Mouse (Mus musculus) mature B cell (primary cell): ENCODE measurements around the gene Tectb.
"Not testable (repeated sequence)": the region's sequence is repeated elsewhere in the genome, so short reads cannot be mapped to it uniquely, and the experiment has no call there.

Experiments
- in situ Hi-C: fragments of 300-500 bp; cut with MboI; formaldehyde crosslinking; loops from 2 replicates; pipeline ENCODE4 v1.14.3; 2019

The Tectb gene

GRCm38 (mm10) chr19:55165954-55166353 lies 14.6 kb upstream of the Tectb start:
- in situ Hi-C loops, result no loop called here

GRCm38 (mm10) chr19:55166741-55167140 lies 13.8 kb upstream of the Tectb start:
- in situ Hi-C loops, result no loop called here

- in situ Hi-C loops, result no loop called here
Measured at GRCm38 (mm10) chr19:55167741-55168140, 12.8 kb upstream of the Tectb start.

GRCm38 (mm10) chr19:55168360-55168759 lies 12.2 kb upstream of the Tectb start:
- in situ Hi-C loops, result no loop called here

DNA sequence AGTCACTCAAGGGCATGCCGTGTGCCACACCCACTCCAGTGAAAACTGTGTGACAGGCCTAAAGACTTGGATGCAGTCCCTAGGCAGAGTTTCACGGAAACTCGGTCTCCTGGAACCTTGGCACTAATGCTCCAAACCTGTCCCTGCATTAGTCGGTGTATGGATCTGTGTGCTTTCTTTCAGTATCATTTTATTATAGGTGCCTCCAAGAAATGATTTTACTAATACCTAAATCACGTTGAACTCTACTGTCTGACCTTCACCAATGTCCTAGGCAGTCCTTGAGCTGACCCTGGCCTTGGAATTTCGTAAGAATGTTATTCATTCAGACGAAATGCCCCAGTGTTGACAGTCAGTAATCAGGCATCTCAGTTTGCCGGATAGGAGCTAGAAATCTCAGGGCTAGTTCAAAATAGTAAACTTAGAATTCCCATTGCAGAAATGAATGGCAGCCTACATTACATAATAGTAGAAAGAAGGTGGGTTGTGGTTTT lies 11.2 kb upstream of the Tectb start:
- in situ Hi-C loops, result not testable (repeated sequence)

- in situ Hi-C loops, result no loop called here
Measured at GRCm38 (mm10) chr19:55170399-55170798, 10.1 kb upstream of the Tectb start.

- in situ Hi-C loops, result no loop called here
Measured at GRCm38 (mm10) chr19:55171585-55171984, 8.9 kb upstream of the Tectb start.

GRCm38 (mm10) chr19:55177143-55177542 lies 3.4 kb upstream of the Tectb start:
- in situ Hi-C loops, result no loop called here

DNA sequence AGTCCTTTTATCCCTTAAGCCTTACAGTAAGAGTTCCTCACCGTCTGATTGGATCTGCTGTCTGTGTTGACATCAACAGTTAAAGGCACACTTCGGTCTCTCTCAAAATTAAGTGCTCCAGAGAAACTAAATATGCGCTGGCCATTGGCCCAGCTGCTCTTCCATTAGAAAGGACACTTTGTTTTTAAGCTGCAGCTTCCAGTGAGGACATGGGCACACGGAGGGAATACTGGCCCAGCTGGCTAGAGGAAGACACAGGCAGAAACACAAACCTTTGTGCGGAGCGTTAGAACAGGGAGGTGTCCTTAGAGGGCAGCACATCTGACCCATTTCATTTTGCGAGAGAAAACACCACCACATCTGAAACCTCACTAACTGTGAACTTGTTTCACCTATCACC lies 3.9 kb downstream of the Tectb start:
- in situ Hi-C loops, result no loop called here

- in situ Hi-C loops, result no loop called here
Measured at GRCm38 (mm10) chr19:55185074-55185473, 4.5 kb downstream of the Tectb start.

- in situ Hi-C loops, result no loop called here
Measured at GRCm38 (mm10) chr19:55185651-55186050, 5.1 kb downstream of the Tectb start.

- in situ Hi-C loops, result no loop called here
Measured at GRCm38 (mm10) chr19:55190065-55190464, 9.5 kb downstream of the Tectb start.

DNA sequence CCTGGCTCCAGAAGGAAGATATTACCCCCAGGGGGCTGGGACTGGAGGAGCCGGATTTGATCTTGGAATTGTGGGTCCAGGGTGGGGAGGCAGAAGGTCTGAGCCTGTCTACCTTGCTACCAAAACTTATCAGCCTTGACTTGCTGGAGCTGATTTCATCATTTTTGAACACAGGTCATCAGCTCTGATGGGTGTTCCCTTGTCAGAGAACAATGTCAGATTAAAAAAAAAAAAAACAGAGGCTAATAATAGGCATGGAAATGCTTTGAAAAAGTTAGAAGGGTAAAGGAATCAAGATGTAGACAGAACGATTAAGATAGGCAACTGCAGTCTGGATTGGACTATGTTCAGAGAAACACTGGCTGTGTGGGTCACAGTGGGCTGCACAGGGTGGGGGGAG lies 11.1 kb downstream of the Tectb start:
- in situ Hi-C loops, result no loop called here

DNA sequence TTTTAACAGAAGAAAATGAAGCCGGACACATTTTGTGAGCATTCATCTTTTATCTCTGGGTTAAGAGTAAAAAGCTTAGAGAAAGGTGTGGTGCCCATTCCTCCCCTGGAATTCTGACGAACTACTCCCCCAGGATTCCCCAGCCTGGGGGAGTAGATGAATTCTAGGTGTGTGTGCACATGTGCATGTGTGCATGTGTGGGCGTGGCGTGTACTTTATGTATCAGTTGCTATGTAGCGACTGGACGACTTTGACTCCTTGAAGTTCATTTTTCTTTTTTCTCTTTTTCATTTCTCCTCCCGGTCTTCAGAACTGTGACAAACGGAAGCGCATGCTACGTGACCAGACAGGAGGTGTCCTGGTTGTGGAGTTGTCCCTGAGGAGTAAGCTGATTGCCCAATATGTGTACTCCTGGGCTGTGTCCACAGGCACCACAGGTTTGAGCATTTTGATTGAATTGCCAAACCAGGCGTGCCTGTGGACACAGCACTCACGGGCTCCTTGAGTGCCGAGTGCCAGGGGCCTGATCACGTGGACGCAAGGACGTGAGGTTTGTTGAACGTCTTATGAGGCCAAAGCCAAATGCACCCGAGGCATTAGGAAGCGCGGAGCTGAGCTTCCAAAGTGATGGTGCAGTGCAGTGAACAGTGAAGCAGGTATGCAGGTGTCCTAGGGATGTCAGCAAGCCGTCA lies 11.9 kb downstream of the Tectb start:
- in situ Hi-C loops, result no loop called here

GRCm38 (mm10) chr19:55193717-55194394 lies 13.3 kb downstream of the Tectb start:
- in situ Hi-C loops, result no loop called here

DNA sequence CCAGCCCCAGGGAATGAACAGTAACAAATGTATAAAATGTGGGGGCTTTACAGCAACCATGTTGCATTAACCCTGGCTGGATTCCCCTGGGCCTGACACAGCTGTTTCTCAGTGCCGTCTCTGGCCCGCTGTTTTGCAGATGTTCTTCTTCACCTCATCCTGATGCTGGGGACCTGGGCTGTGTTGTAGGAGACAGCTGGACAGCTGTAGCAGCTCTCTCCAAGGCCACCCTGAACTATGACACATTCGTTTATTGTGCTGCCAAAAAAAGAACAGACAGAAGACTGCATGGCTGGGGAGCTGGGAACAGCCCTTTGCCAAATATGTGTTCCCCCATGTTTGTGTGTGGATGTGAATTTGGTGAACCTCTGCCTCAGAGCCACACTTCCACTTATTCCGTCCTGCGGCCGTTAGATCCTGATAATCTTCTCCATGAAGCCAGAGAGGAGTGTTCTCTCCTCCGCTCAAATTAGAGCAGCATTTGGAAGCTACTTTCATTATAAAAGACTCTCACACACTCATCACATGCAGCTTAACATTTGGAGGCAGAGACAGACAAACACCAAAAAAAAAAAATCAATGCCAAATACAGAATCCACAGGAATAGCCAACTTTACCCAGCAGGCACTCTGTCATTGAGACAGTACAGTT lies 14.1 kb downstream of the Tectb start:
- in situ Hi-C loops, result no loop called here

DNA sequence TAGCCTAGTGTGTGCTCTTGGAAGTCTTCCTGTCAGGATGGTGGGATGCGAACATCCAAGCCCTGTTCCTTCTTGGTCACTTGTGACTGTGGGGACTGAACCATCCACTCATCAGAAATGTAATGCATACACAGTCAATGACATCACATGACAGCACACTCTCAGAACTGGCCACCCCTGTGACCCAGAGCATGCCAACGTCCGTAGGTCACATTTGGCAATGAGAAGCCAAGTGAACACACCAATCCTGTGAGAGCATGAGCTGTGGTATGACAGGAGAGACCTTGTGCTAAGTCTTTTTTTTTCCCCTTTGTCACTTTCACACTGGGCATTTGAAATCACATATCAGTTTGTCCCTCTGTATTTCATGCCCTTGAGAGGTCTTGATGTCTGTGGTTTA lies 15.0 kb downstream of the Tectb start:
- in situ Hi-C loops, result no loop called here

DNA sequence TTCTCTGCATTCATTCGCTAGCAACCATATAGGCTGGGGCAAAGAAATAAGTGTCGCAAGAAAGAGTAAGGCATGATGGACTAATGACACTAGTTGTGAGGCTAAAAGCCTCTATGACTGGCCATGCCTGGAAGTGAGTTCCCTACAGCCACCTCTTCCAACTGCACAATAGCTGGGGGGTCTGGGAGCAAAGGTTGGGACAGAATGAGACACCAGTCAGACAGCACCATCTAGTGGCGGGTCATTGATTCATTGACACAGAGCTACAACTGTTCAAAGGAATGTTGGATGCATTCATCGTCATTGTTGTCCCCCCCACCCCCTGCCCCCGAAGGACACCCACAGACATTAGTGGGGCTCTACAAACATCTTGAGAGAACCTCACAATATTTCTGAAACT lies 17.8 kb downstream of the Tectb start:
- in situ Hi-C loops, result no loop called here

DNA sequence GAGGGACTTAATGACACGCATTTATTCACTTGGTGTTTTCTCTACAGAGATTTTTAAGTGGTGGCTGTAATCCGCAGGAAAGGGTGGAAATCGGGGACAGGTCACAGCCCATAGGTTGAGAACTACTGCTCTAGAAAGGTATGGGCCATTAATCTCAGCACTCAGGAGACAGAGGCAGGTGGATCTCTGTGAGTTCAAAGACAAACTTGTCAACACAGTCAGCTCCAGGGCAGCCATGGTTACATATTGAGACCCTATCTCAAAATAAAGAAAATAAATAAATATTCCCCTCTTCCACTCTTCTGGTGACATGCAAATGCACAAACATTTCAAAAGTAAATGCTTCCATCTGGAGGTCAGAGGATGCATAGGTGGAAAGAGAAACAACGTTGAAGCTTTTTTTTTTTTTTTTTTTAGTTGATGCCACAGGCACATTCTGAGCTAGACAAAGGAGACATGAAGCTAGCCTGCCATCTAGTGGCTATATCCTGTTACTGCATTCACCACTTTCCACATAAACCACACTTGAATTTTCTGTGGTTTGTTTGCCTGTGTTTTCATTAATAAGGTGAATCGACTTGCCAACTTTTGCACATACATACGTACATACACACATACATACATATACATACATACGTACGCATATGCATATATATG lies 26.1 kb downstream of the Tectb start:
- in situ Hi-C loops, result no loop called here

- in situ Hi-C loops, result no loop called here
Measured at GRCm38 (mm10) chr19:55207205-55207604, 26.7 kb downstream of the Tectb start.

- in situ Hi-C loops, result no loop called here
Measured at GRCm38 (mm10) chr19:55207746-55208538, 27.4 kb downstream of the Tectb start.

GRCm38 (mm10) chr19:55208654-55209053 lies 28.1 kb downstream of the Tectb start:
- in situ Hi-C loops, result no loop called here
